In genomic region chr14:112002146-112002545, GRCm38 (mm10) we compare ENCODE assay signal across 18 mouse cellular contexts.
DNase-seq lines count a peak whose midpoint lies in the region; TF ChIP-seq lines count a peak whose summit lies in the region.
"Had no signal": no experiment of that assay in that cellular context is flagged by ENCODE, and none has a peak within 500 bp of the region (broad histone marks: within the 10 kb centered on the region; RNA-seq: fewer than 3 reads in every experiment).

No protein-coding gene starts in this region.

- no peak for TF ChIP-seq CTCF in layer of hippocampus, adult 2 months (conservative IDR thresholded peaks at IDR 0.05)

- no peaks in the 10 kb centered on the region for H3K36me3 ChIP-seq in hindbrain, embryonic 10.5 days
- H3K36me3 ChIP-seq: embryonic facial prominence, embryonic 13.5 days; forebrain, embryonic 15.5 days had no signal

- H3K9me3 ChIP-seq in hindbrain, embryonic 10.5 days = no peaks in the 10 kb centered on the region
- H3K9me3 ChIP-seq: embryonic facial prominence, embryonic 13.5 days; forebrain, embryonic 13.5 days; forebrain, embryonic 15.5 days had no signal

- peak overlapping the region; percentile 59 for H3K27ac ChIP-seq in layer of hippocampus, adult 2 months
- H3K27ac ChIP-seq in hindbrain, embryonic 10.5 days = no peak overlapping the region
- H3K27ac ChIP-seq: embryonic facial prominence, embryonic 13.5 days; forebrain, embryonic 13.5 days; forebrain, embryonic 15.5 days had no signal

- H3K4me1 ChIP-seq in hindbrain, embryonic 10.5 days (replicated peaks) = no peaks in the 10 kb centered on the region
- H3K4me1 ChIP-seq: embryonic facial prominence, embryonic 13.5 days; forebrain, embryonic 13.5 days; forebrain, embryonic 15.5 days had no signal

- no peaks in the 10 kb centered on the region for H3K27me3 ChIP-seq in hindbrain, embryonic 10.5 days (ENCODE audit: insufficient read depth, poor library complexity, severe bottlenecking)
- H3K27me3 ChIP-seq: embryonic facial prominence, embryonic 13.5 days; forebrain, embryonic 13.5 days; forebrain, embryonic 15.5 days; Patski had no signal

- 89% methylated on average over 2 of the region's 2 CpGs for WGBS in hindbrain, embryonic 10.5 days

- no peak overlapping the region for H3K4me3 ChIP-seq in layer of hippocampus, adult 2 months
- no peak overlapping the region for H3K4me3 ChIP-seq in hindbrain, embryonic 10.5 days
- H3K4me3 ChIP-seq: embryonic facial prominence, embryonic 13.5 days; forebrain, embryonic 13.5 days; forebrain, embryonic 15.5 days had no signal

- DNase-seq in layer of hippocampus, adult 2 months (ENCODE audit: low spot score in 2 of 2) = no peak
- DNase-seq in layer of hippocampus, postnatal 10 days (ENCODE audit: low spot score in 2 of 2) = no peak
- peak; percentile 14 for DNase-seq in Muller cell, postnatal 12 days (ENCODE audit: inconsistent ontology term)
- peak; percentile 69 for DNase-seq in retina, embryonic 14.5 days (ENCODE audit: low spot score)
- DNase-seq in hindbrain, embryonic 10.5 days (ENCODE audit: low spot score) = no peak
- DNase-seq in left cerebral cortex, adult 9 months (ENCODE audit: low spot score in 2 of 2) = no peak
- DNase-seq: adrenal gland, adult 8-10 months; adrenal gland, postnatal 14 days; adrenal gland, postnatal 36 days; cerebellum, adult 11-12 months; cerebellum, adult 2 months; cerebellum, adult 9-10 months; cerebellum, postnatal 10 days; cerebellum, postnatal 25 days had no signal

Comparison
In these comparisons a context has a peak if more than half of its experiments do, and no peak if none do; other contexts are left out.
1. DNase-seq: peak in Muller cell, postnatal 12 days (single experiment) and retina, embryonic 14.5 days (single experiment); none in layer of hippocampus, adult 2 months (0 of 2), layer of hippocampus, postnatal 10 days (0 of 2), hindbrain, embryonic 10.5 days (single experiment) and left cerebral cortex, adult 9 months (0 of 2).